Mouse (Mus musculus) lung, postnatal 14 days (tissue): ENCODE results near the gene Opalin.

Experiments used
- DNase-seq: peaks from one replicate; pipeline ENCODE4 v3.0.0; 2021

The Opalin gene

GRCm38 (mm10) chr19:41076906-41077305, at the start of gene Opalin:
Opalin (minus strand) TSS chr19:41077113.
- no peak for DNase-seq

GRCm38 (mm10) chr19:41123009-41123408, 46.1 kb upstream of the Opalin start:
- DNase-seq = no peak

- no peak for DNase-seq
Measured at GRCm38 (mm10) chr19:41119924-41120323, 43.0 kb upstream of the Opalin start.

- no peak for DNase-seq
Measured at GRCm38 (mm10) chr19:41118346-41118745, 41.4 kb upstream of the Opalin start.

GRCm38 (mm10) chr19:41117334-41117733, 40.4 kb upstream of the Opalin start:
- no peak for DNase-seq

- DNase-seq = no peak
Measured at GRCm38 (mm10) chr19:41114611-41115010, 37.7 kb upstream of the Opalin start.

- no peak for DNase-seq
Measured at GRCm38 (mm10) chr19:41113911-41114531, 37.1 kb upstream of the Opalin start.

- no peak for DNase-seq
Measured at GRCm38 (mm10) chr19:41112609-41113008, 35.7 kb upstream of the Opalin start.

- no peak for DNase-seq
Measured at GRCm38 (mm10) chr19:41109991-41110390, 33.1 kb upstream of the Opalin start.

- DNase-seq = peak; percentile 12
Measured at GRCm38 (mm10) chr19:41109496-41109895, 32.6 kb upstream of the Opalin start.

- no peak for DNase-seq
Measured at GRCm38 (mm10) chr19:41108666-41109065, 31.8 kb upstream of the Opalin start.

GRCm38 (mm10) chr19:41107530-41107929, 30.6 kb upstream of the Opalin start:
- DNase-seq = no peak

GRCm38 (mm10) chr19:41104922-41105321, 28.0 kb upstream of the Opalin start:
- peak; percentile 18 for DNase-seq

- DNase-seq = no peak
Measured at GRCm38 (mm10) chr19:41101390-41101789, 24.5 kb upstream of the Opalin start.

GRCm38 (mm10) chr19:41100863-41101262, 23.9 kb upstream of the Opalin start:
- no peak for DNase-seq

- DNase-seq = no peak
Measured at GRCm38 (mm10) chr19:41097038-41097437, 20.1 kb upstream of the Opalin start.

GRCm38 (mm10) chr19:41091901-41092300, 15.0 kb upstream of the Opalin start:
- no peak for DNase-seq

GRCm38 (mm10) chr19:41089833-41090232, 12.9 kb upstream of the Opalin start:
- peak; percentile 72 for DNase-seq

- no peak for DNase-seq
Measured at GRCm38 (mm10) chr19:41088491-41088890, 11.6 kb upstream of the Opalin start.

- no peak for DNase-seq
Measured at GRCm38 (mm10) chr19:41087901-41088300, 11.0 kb upstream of the Opalin start.

- peak; percentile 76 for DNase-seq
Measured at GRCm38 (mm10) chr19:41086700-41087099, 9.8 kb upstream of the Opalin start.

GRCm38 (mm10) chr19:41086289-41086688, 9.4 kb upstream of the Opalin start:
- DNase-seq = no peak

GRCm38 (mm10) chr19:41083646-41084045, 6.7 kb upstream of the Opalin start:
- no peak for DNase-seq

- no peak for DNase-seq
Measured at GRCm38 (mm10) chr19:41081589-41081988, 4.7 kb upstream of the Opalin start.

- DNase-seq = no peak
Measured at GRCm38 (mm10) chr19:41073746-41074455, 3.0 kb downstream of the Opalin start.
